Mouse (Mus musculus) stomach, embryonic 15.5 days (tissue): ENCODE measurements around the gene Ank3. TPM values are rescaled to one million over a fixed set of nuclear protein-coding genes. Genes with fewer than 3 reads are reported as not detected.

Experiments used
- ATAC-seq: fragments of 200-750 bp; cut with Nextera tagmentation; 2 replicates; pipeline ENCODE4 v1.8.0; 2017; ENCODE audit warnings: low read depth, moderate number of reproducible peaks, moderate TSS enrichment; ENCODE audit not compliant: insufficient read depth, low FRiP score
- H3K27ac ChIP-seq: fragments of 300-500 bp; sonication (generic); 2 replicates; pipeline ENCODE4 v1.5.1; 2015; ENCODE audit warnings: mild to moderate bottlenecking, inconsistent platforms
- H3K27me3 ChIP-seq: fragments of 300-500 bp; sonication (generic); replicated peaks from 2 replicates; pipeline ENCODE4 v1.6.1; 2015; ENCODE audit warnings: inconsistent platforms
- H3K36me3 ChIP-seq: fragments of 300-500 bp; sonication (generic); 2 replicates; pipeline ENCODE4 v1.6.1; 2015; ENCODE audit warnings: inconsistent platforms
- H3K4me1 ChIP-seq: fragments of 300-500 bp; sonication (generic); 2 replicates; pipeline ENCODE4 v1.6.1; 2015; ENCODE audit warnings: inconsistent platforms
- H3K4me2 ChIP-seq: fragments of 300-500 bp; sonication (generic); 2 replicates; pipeline ENCODE4 v1.6.1; 2015; ENCODE audit warnings: mild to moderate bottlenecking, inconsistent platforms
- H3K4me3 ChIP-seq: fragments of 300-500 bp; sonication (generic); replicated peaks from 2 replicates; pipeline ENCODE4 v1.5.1; 2015; ENCODE audit warnings: inconsistent platforms
- H3K9ac ChIP-seq: fragments of 300-500 bp; sonication (generic); 2 replicates; pipeline ENCODE4 v1.6.1; 2015; ENCODE audit warnings: inconsistent platforms
- H3K9me3 ChIP-seq: fragments of 300-500 bp; sonication (generic); 2 replicates; pipeline ENCODE4 v1.6.1; 2016; ENCODE audit warnings: inconsistent platforms
- WGBS: fragments of 180-500 bp; shearing (Covaris S2); methylation state at CpG from one replicate; pipeline ENCODE4 v1.1.7; 2015; 5-methylcytosine and 5-hydroxymethylcytosine counted together
- polyA plus RNA-seq: library from polyadenylated mRNA; unstranded; fragments of >200 nt; fragmentation: Nextera tagmentation; extraction: Ambion mirVana; gene quantifications from 2 replicates; pipeline ENCODE4 v1.2.1, GENCODE M21; 2015

The Ank3 gene
- polyA plus RNA-seq, 1 experiment from 2014 or later = 33.0 TPM

GRCm38 (mm10) chr10:69543876-69544620, 145.5 kb downstream of the Ank3 start:
- Histone ChIP-seq H3K4me3 (no peak overlapping the region), H3K4me2 (no peak overlapping the region), H3K27ac (no peak overlapping the region), H3K27me3 (no peaks in the 10 kb centered on the region), H3K36me3 (no peaks in the 10 kb centered on the region), H3K9ac (no peak overlapping the region), H3K4me1 (no peaks in the 10 kb centered on the region), H3K9me3 (no peaks in the 10 kb centered on the region)
- 90% methylated on average over 10 of the region's 10 CpGs for WGBS
- no peak for ATAC-seq

GRCm38 (mm10) chr10:69544653-69545052, 146.1 kb downstream of the Ank3 start:
- Histone ChIP-seq H3K4me2 (no peak overlapping the region), H3K9ac (no peak overlapping the region), H3K4me1 (no peaks in the 10 kb centered on the region), H3K4me3 (no peak overlapping the region), H3K36me3 (no peaks in the 10 kb centered on the region), H3K27me3 (no peaks in the 10 kb centered on the region), H3K27ac (no peak overlapping the region), H3K9me3 (no peaks in the 10 kb centered on the region)
- WGBS = 74% methylated on average over 7 of the region's 7 CpGs
- no peak for ATAC-seq

- H3K4me3 ChIP-seq = no peak overlapping the region
- no peaks in the 10 kb centered on the region for H3K27me3 ChIP-seq
- H3K9me3 ChIP-seq = no peaks in the 10 kb centered on the region
- no peak for ATAC-seq
- no peak overlapping the region for H3K4me2 ChIP-seq
- H3K27ac ChIP-seq = no peak overlapping the region
- H3K4me1 ChIP-seq = no peaks in the 10 kb centered on the region
- no peaks in the 10 kb centered on the region for H3K36me3 ChIP-seq
- no peak overlapping the region for H3K9ac ChIP-seq
- WGBS = 89% methylated on average over 3 of the region's 3 CpGs
These were observed 147.4 kb downstream of the Ank3 start for GRCm38 (mm10) chr10:69545936-69546335.

GRCm38 (mm10) chr10:69546643-69547042, 148.1 kb downstream of the Ank3 start:
- Histone ChIP-seq H3K9me3 (no peaks in the 10 kb centered on the region), H3K4me2 (no peak overlapping the region), H3K9ac (no peak overlapping the region), H3K4me3 (no peak overlapping the region), H3K4me1 (no peaks in the 10 kb centered on the region), H3K27ac (no peak overlapping the region), H3K27me3 (no peaks in the 10 kb centered on the region), H3K36me3 (no peaks in the 10 kb centered on the region)
- 69% methylated on average over 6 of the region's 6 CpGs for WGBS
- ATAC-seq = no peak

GRCm38 (mm10) chr10:69548771-69549170, 150.2 kb downstream of the Ank3 start:
- H3K4me2 ChIP-seq = no peak overlapping the region
- WGBS = 79% methylated on average over 3 of the region's 3 CpGs
- no peaks in the 10 kb centered on the region for H3K27me3 ChIP-seq
- no peak overlapping the region for H3K27ac ChIP-seq
- ATAC-seq = no peak
- no peak overlapping the region for H3K4me3 ChIP-seq
- no peak overlapping the region for H3K9ac ChIP-seq
- H3K36me3 ChIP-seq = no peaks in the 10 kb centered on the region
- H3K9me3 ChIP-seq = no peaks in the 10 kb centered on the region
- H3K4me1 ChIP-seq = no peaks in the 10 kb centered on the region

GRCm38 (mm10) chr10:69549221-69549620, 150.6 kb downstream of the Ank3 start:
- no peaks in the 10 kb centered on the region for H3K36me3 ChIP-seq
- H3K27me3 ChIP-seq = no peaks in the 10 kb centered on the region
- H3K27ac ChIP-seq = no peak overlapping the region
- no peaks in the 10 kb centered on the region for H3K4me1 ChIP-seq
- WGBS = 73% methylated on average over 4 of the region's 4 CpGs
- H3K4me3 ChIP-seq = no peak overlapping the region
- ATAC-seq = no peak
- no peak overlapping the region for H3K4me2 ChIP-seq
- no peaks in the 10 kb centered on the region for H3K9me3 ChIP-seq
- no peak overlapping the region for H3K9ac ChIP-seq

- H3K36me3 ChIP-seq = no peaks in the 10 kb centered on the region
- 65% methylated on average over 4 of the region's 4 CpGs for WGBS
- H3K9ac ChIP-seq = no peak overlapping the region
- ATAC-seq = no peak
- H3K27ac ChIP-seq = no peak overlapping the region
- H3K27me3 ChIP-seq = no peaks in the 10 kb centered on the region
- no peak overlapping the region for H3K4me3 ChIP-seq
- no peaks in the 10 kb centered on the region for H3K9me3 ChIP-seq
- H3K4me1 ChIP-seq = no peaks in the 10 kb centered on the region
- no peak overlapping the region for H3K4me2 ChIP-seq
These were observed 152.3 kb downstream of the Ank3 start for GRCm38 (mm10) chr10:69550824-69551223.

- H3K4me1 ChIP-seq = no peaks in the 10 kb centered on the region
- no peaks in the 10 kb centered on the region for H3K9me3 ChIP-seq
- no peaks in the 10 kb centered on the region for H3K36me3 ChIP-seq
- H3K4me2 ChIP-seq = no peak overlapping the region
- no peaks in the 10 kb centered on the region for H3K27me3 ChIP-seq
- no peak overlapping the region for H3K9ac ChIP-seq
- WGBS = 54% methylated on average over 1 of the region's 1 CpGs
- H3K4me3 ChIP-seq = no peak overlapping the region
- no peak overlapping the region for H3K27ac ChIP-seq
- ATAC-seq = no peak
These were observed 154.5 kb downstream of the Ank3 start for GRCm38 (mm10) chr10:69553091-69553490.

- 83% methylated on average over 4 of the region's 4 CpGs for WGBS
- no peak overlapping the region for H3K4me3 ChIP-seq
- no peak overlapping the region for H3K27ac ChIP-seq
- H3K27me3 ChIP-seq = no peaks in the 10 kb centered on the region
- no peak overlapping the region for H3K9ac ChIP-seq
- no peaks in the 10 kb centered on the region for H3K9me3 ChIP-seq
- ATAC-seq = no peak
- H3K36me3 ChIP-seq = no peaks in the 10 kb centered on the region
- H3K4me2 ChIP-seq = no peak overlapping the region
- H3K4me1 ChIP-seq = no peaks in the 10 kb centered on the region
These were observed 157.0 kb downstream of the Ank3 start for GRCm38 (mm10) chr10:69555592-69555991.

- Histone ChIP-seq H3K9me3 (no peaks in the 10 kb centered on the region), H3K36me3 (no peaks in the 10 kb centered on the region), H3K4me3 (no peak overlapping the region), H3K4me1 (no peaks in the 10 kb centered on the region), H3K4me2 (no peak overlapping the region), H3K9ac (no peak overlapping the region), H3K27ac (no peak overlapping the region), H3K27me3 (no peaks in the 10 kb centered on the region)
- 24% methylated on average over 13 of the region's 13 CpGs for WGBS
- no peak for ATAC-seq
These were observed 157.7 kb downstream of the Ank3 start for GRCm38 (mm10) chr10:69556278-69556677.

GRCm38 (mm10) chr10:69560237-69560636, 161.7 kb downstream of the Ank3 start:
- Histone ChIP-seq H3K9ac (no peak overlapping the region), H3K36me3 (no peaks in the 10 kb centered on the region), H3K4me1 (no peaks in the 10 kb centered on the region), H3K9me3 (no peaks in the 10 kb centered on the region), H3K4me2 (no peak overlapping the region), H3K27me3 (no peaks in the 10 kb centered on the region), H3K27ac (no peak overlapping the region), H3K4me3 (no peak overlapping the region)
- no peak for ATAC-seq
- WGBS = 71% methylated on average over 1 of the region's 1 CpGs

GRCm38 (mm10) chr10:69562931-69563330, 164.4 kb downstream of the Ank3 start:
- no peaks in the 10 kb centered on the region for H3K9me3 ChIP-seq
- H3K4me2 ChIP-seq = no peak overlapping the region
- H3K4me1 ChIP-seq = no peaks in the 10 kb centered on the region
- H3K27me3 ChIP-seq = no peaks in the 10 kb centered on the region
- no peak overlapping the region for H3K27ac ChIP-seq
- no peak overlapping the region for H3K9ac ChIP-seq
- ATAC-seq = no peak
- WGBS = 82% methylated on average over 3 of the region's 4 CpGs
- no peak overlapping the region for H3K4me3 ChIP-seq
- no peaks in the 10 kb centered on the region for H3K36me3 ChIP-seq

GRCm38 (mm10) chr10:69565052-69565451, 166.5 kb downstream of the Ank3 start:
- no peaks in the 10 kb centered on the region for H3K27me3 ChIP-seq
- H3K4me1 ChIP-seq = no peaks in the 10 kb centered on the region
- H3K36me3 ChIP-seq = no peaks in the 10 kb centered on the region
- WGBS = 74% methylated on average over 4 of the region's 4 CpGs
- H3K27ac ChIP-seq = no peak overlapping the region
- H3K9me3 ChIP-seq = no peaks in the 10 kb centered on the region
- no peak overlapping the region for H3K4me2 ChIP-seq
- no peak overlapping the region for H3K9ac ChIP-seq
- no peak for ATAC-seq
- no peak overlapping the region for H3K4me3 ChIP-seq
